Comparison of ENCODE assay signal across 8 mouse cellular contexts in the genomic region with DNA sequence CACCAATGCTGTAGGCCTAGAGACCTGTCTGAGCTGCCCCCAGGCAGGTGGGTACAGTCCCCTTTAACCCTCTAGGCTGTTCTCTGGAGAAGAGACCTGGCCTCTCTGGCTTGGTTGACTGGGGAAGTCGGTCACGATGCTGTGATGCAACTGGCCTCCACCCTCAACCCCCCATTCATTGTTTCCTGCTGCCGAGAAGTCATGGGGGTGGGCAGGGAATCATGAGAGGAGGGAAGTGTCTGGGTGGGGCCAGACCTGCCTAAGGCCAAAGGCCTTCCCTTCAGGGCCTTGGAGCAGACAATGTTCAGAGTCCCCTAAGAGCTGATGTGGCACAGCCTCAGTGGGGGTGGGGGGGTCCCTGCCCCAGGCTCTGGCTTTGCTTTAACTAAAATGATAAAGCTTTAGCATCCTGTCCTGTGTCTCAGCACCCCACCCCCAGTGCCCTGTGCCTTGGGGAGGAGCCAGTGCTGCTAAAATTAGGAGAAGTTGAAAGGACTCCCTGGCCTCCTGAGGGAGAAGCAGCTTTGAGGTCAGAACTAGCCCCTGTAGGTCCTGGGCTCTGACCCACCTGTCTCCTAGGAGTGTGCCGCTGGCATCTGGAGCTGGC. TPM values are rescaled to one million over a fixed set of nuclear protein-coding genes. Genes with fewer than 3 reads are reported as not detected.
DNase-seq lines count a peak whose midpoint lies in the region; ATAC-seq and TF ChIP-seq lines count a peak whose summit lies in the region.

No protein-coding gene starts in this region.

- no peak overlapping the region for H3K4me3 ChIP-seq in stomach, postnatal 0 days (ENCODE audit: low read depth, low read length)

- H3K27me3 ChIP-seq in stomach, postnatal 0 days (ENCODE audit: control insufficient read depth, insufficient read depth, low read length) = no peaks in the 10 kb centered on the region

- H3K4me2 ChIP-seq in stomach, postnatal 0 days (replicated peaks; ENCODE audit: low read depth) = peak overlapping the region; percentile 67

- H3K9ac ChIP-seq in stomach, postnatal 0 days (ENCODE audit: low read length) = no peak overlapping the region; the same call in 1 of the 2 replicates

- H3K36me3 ChIP-seq in stomach, postnatal 0 days (ENCODE audit: control insufficient read depth, insufficient read depth, low read length) = no peaks in the 10 kb centered on the region; the same call in 1 of the 2 replicates

- DNase-seq in 416B (ENCODE audit: low read depth) = peak; percentile 88
- peak; percentile 47 to 68 for DNase-seq in adrenal gland, postnatal 36 days
- peak; percentile 67 to 69 for DNase-seq in heart, adult 9 months (ENCODE audit: low spot score in 2 of 2)
- peak; percentile 66 for DNase-seq in kidney, adult 9 months
- peak; percentile 70 for DNase-seq in lung, postnatal 25 days (ENCODE audit: low spot score)
- no peak for DNase-seq in stomach, postnatal 0 days (ENCODE audit: low spot score)
- DNase-seq in ovary, postnatal 10 days (ENCODE audit: low spot score) = no peak
- DNase-seq in embryo, embryonic 11 days = no peak

- no peak for TF ChIP-seq EP300 in stomach, postnatal 0 days (optimal IDR thresholded peaks at IDR 0.05)

- WGBS in stomach, postnatal 0 days = 49% methylated on average over 4 of the region's 4 CpGs

- H3K9me3 ChIP-seq in stomach, postnatal 0 days (ENCODE audit: control insufficient read depth, low read length) = no peaks in the 10 kb centered on the region

- no peak for ATAC-seq in stomach, postnatal 0 days (ENCODE audit: low FRiP score, low TSS enrichment)

- H3K27ac ChIP-seq in stomach, postnatal 0 days (replicated peaks) = peak overlapping the region; percentile 13; the same call in 1 of the 2 replicates

- H3K4me1 ChIP-seq in stomach, postnatal 0 days (replicated peaks; ENCODE audit: control insufficient read depth, insufficient read depth) = peaks cover 11% of the 10 kb centered on the region

- TF ChIP-seq CTCF in stomach, postnatal 0 days (IDR thresholded peaks at IDR 0.05; ENCODE audit: low read depth) = no peak

RNA-seq across cellular contexts. Expression of a gene that starts 2.9 kb away (rescaled TPM):
- 10 to 100 TPM; 30.9 to 42.6 TPM for total RNA-seq in adrenal gland, postnatal 36 days (2021)
- polyA plus RNA-seq in stomach, postnatal 0 days (2015; fragmentation: Nextera tagmentation; extraction: Ambion mirVana) = 35.4 and 35.7 TPM in 2 replicates

RNA-seq across cellular contexts. Expression of a gene that starts 24.0 kb away (rescaled TPM):
- 1 to 10 TPM; 8.1 TPM for total RNA-seq in adrenal gland, postnatal 36 days (2021)
- polyA plus RNA-seq in stomach, postnatal 0 days (2015; fragmentation: Nextera tagmentation; extraction: Ambion mirVana) = 2.8 and 3.0 TPM in 2 replicates

RNA-seq across cellular contexts. Expression of a gene that starts 29.2 kb away (rescaled TPM):
- not detected for total RNA-seq in adrenal gland, postnatal 36 days (2021)
- polyA plus RNA-seq in stomach, postnatal 0 days (2015; fragmentation: Nextera tagmentation; extraction: Ambion mirVana) = 0.08 and 0.16 TPM in 2 replicates

RNA-seq across cellular contexts. Expression of a gene that starts 57.2 kb away (rescaled TPM):
- 10 to 100 TPM; 84.6 to 87.0 TPM for total RNA-seq in adrenal gland, postnatal 36 days (2021)
- 94.0 and 97.1 TPM in 2 replicates for polyA plus RNA-seq in stomach, postnatal 0 days (2015; fragmentation: Nextera tagmentation; extraction: Ambion mirVana)

Comparison
In these comparisons a context has a peak if more than half of its experiments do, and no peak if none do; other contexts are left out.
1. DNase-seq: peak in 416B (single experiment), adrenal gland, postnatal 36 days (2 of 2), heart, adult 9 months (2 of 2), kidney, adult 9 months (single experiment) and lung, postnatal 25 days (single experiment); none in stomach, postnatal 0 days (single experiment), ovary, postnatal 10 days (single experiment) and embryo, embryonic 11 days (single experiment).